7 mouse cellular contexts compared by ENCODE assay signal in genomic region chr9:78482386-78482785, GRCm38 (mm10). TPM values are rescaled to one million over a fixed set of nuclear protein-coding genes. Genes with fewer than 3 reads are reported as not detected.
DNase-seq lines count a peak whose midpoint lies in the region; ATAC-seq and TF ChIP-seq lines count a peak whose summit lies in the region.

No protein-coding gene starts in this region.

- no peak for TF ChIP-seq CTCF in stomach, postnatal 0 days (IDR thresholded peaks at IDR 0.05; ENCODE audit: low read depth)

- H3K4me2 ChIP-seq in neural tube, embryonic 11.5 days (ENCODE audit: low read depth), result peak overlapping the region; percentile 51
- peak overlapping the region; percentile 66 for H3K4me2 ChIP-seq in forebrain, embryonic 16.5 days (ENCODE audit: low read length)
- peak overlapping the region; percentile 92 for H3K4me2 ChIP-seq in liver, embryonic 15.5 days
- H3K4me2 ChIP-seq in stomach, postnatal 0 days (replicated peaks; ENCODE audit: low read depth), result peak overlapping the region; percentile 60

- H3K36me3 ChIP-seq in neural tube, embryonic 11.5 days (ENCODE audit: control insufficient read depth, insufficient read depth, low read length), result peaks cover 8% of the 10 kb centered on the region; the same call in 1 of the 2 replicates
- peaks cover 9% of the 10 kb centered on the region for H3K36me3 ChIP-seq in forebrain, embryonic 16.5 days (ENCODE audit: control insufficient read depth, insufficient read depth)
- peaks cover 29% of the 10 kb centered on the region for H3K36me3 ChIP-seq in liver, embryonic 15.5 days (replicated peaks)
- 0 out of 2 replicates have a peak, but pooled peaks cover 8% of the 10 kb centered on the region for H3K36me3 ChIP-seq in stomach, postnatal 0 days (ENCODE audit: control insufficient read depth, insufficient read depth, low read length)

- no peaks in the 10 kb centered on the region for H3K27me3 ChIP-seq in neural tube, embryonic 11.5 days (ENCODE audit: control insufficient read depth, insufficient read depth, low read length)
- no peaks in the 10 kb centered on the region for H3K27me3 ChIP-seq in forebrain, embryonic 16.5 days (replicated peaks; ENCODE audit: control insufficient read depth, insufficient read depth, low read length)
- no peaks in the 10 kb centered on the region for H3K27me3 ChIP-seq in liver, embryonic 15.5 days
- H3K27me3 ChIP-seq in stomach, postnatal 0 days (ENCODE audit: control insufficient read depth, insufficient read depth, low read length), result no peaks in the 10 kb centered on the region

- peaks cover 3% of the 10 kb centered on the region; the same call in 1 of the 2 replicates for H3K4me1 ChIP-seq in neural tube, embryonic 11.5 days (ENCODE audit: control insufficient read depth, insufficient read depth, low read length)
- peaks cover 24% of the 10 kb centered on the region for H3K4me1 ChIP-seq in forebrain, embryonic 16.5 days (replicated peaks; ENCODE audit: control insufficient read depth, insufficient read depth, low read length)
- peaks cover 26% of the 10 kb centered on the region for H3K4me1 ChIP-seq in liver, embryonic 15.5 days (replicated peaks)
- H3K4me1 ChIP-seq in stomach, postnatal 0 days (replicated peaks; ENCODE audit: control insufficient read depth, insufficient read depth), result no peaks in the 10 kb centered on the region

- DNase-seq in neural tube, embryonic 11.5 days (ENCODE audit: low spot score), result no peak
- no peak for DNase-seq in neural tube, embryonic 10.5 days (ENCODE audit: extremely low spot score, low spot score)
- no peak for DNase-seq in stomach, postnatal 0 days (ENCODE audit: low spot score)
- no peak for DNase-seq in urinary bladder, adult 2 months (ENCODE audit: low spot score)
- no peak for DNase-seq in layer of hippocampus, adult 11-12 months (ENCODE audit: low spot score)

- 5% methylated on average over 3 of the region's 3 CpGs for WGBS in neural tube, embryonic 11.5 days
- 6% methylated on average over 3 of the region's 3 CpGs for WGBS in forebrain, embryonic 16.5 days
- 23% methylated on average over 3 of the region's 3 CpGs for WGBS in liver, embryonic 15.5 days (ENCODE audit: insufficient replicate concordance)
- 12% methylated on average over 3 of the region's 3 CpGs for WGBS in stomach, postnatal 0 days

- peak; percentile 56 for TF ChIP-seq EP300 in stomach, postnatal 0 days (optimal IDR thresholded peaks at IDR 0.05)

- H3K9ac ChIP-seq in neural tube, embryonic 11.5 days (ENCODE audit: low read length), result peak overlapping the region; percentile 81
- H3K9ac ChIP-seq in forebrain, embryonic 16.5 days (replicated peaks; ENCODE audit: low read depth, low read length), result peak overlapping the region; percentile 96
- H3K9ac ChIP-seq in liver, embryonic 15.5 days, result peak overlapping the region; percentile 92; the same call in 1 of the 2 replicates
- H3K9ac ChIP-seq in stomach, postnatal 0 days (ENCODE audit: low read length), result peak overlapping the region; percentile 77

- no peaks in the 10 kb centered on the region for H3K9me3 ChIP-seq in neural tube, embryonic 11.5 days (ENCODE audit: control insufficient read depth, low read length)
- no peaks in the 10 kb centered on the region for H3K9me3 ChIP-seq in forebrain, embryonic 16.5 days (ENCODE audit: control insufficient read depth, low read length)
- H3K9me3 ChIP-seq in liver, embryonic 15.5 days (replicated peaks), result no peaks in the 10 kb centered on the region
- no peaks in the 10 kb centered on the region for H3K9me3 ChIP-seq in stomach, postnatal 0 days (ENCODE audit: control insufficient read depth, low read length)

- H3K27ac ChIP-seq in neural tube, embryonic 11.5 days (ENCODE audit: low read depth, low read length), result peak overlapping the region; percentile 98
- peak overlapping the region; percentile 100 for H3K27ac ChIP-seq in forebrain, embryonic 16.5 days (ENCODE audit: low read length)
- peak overlapping the region; percentile 95 for H3K27ac ChIP-seq in liver, embryonic 15.5 days (replicated peaks)
- H3K27ac ChIP-seq in stomach, postnatal 0 days (replicated peaks), result peak overlapping the region; percentile 98

- H3K4me3 ChIP-seq in neural tube, embryonic 11.5 days (ENCODE audit: low read depth, low read length), result peak overlapping the region; percentile 99
- H3K4me3 ChIP-seq in forebrain, embryonic 16.5 days (replicated peaks; ENCODE audit: low read length), result peak overlapping the region; percentile 67
- H3K4me3 ChIP-seq in liver, embryonic 15.5 days (replicated peaks), result peak overlapping the region; percentile 92
- peak overlapping the region; percentile 97 for H3K4me3 ChIP-seq in stomach, postnatal 0 days (ENCODE audit: low read depth, low read length)

- ATAC-seq in neural tube, embryonic 11.5 days (ENCODE audit: insufficient read depth, low FRiP score, low TSS enrichment), result no peak
- no peak for ATAC-seq in forebrain, embryonic 16.5 days
- ATAC-seq in liver, embryonic 15.5 days (ENCODE audit: insufficient read depth), result no peak
- no peak for ATAC-seq in stomach, postnatal 0 days (ENCODE audit: low FRiP score, low TSS enrichment)

RNA-seq across cellular contexts. Expression of gene Eef1a1, which starts 6.6 kb away (rescaled TPM):
- polyA plus RNA-seq in neural tube, embryonic 11.5 days (2014; fragmentation: Nextera tagmentation; extraction: Ambion mirVana), result 4,747 and 4,837 TPM in 2 replicates
- polyA plus RNA-seq in forebrain, embryonic 16.5 days (2015; fragmentation: Nextera tagmentation; extraction: Ambion mirVana), result 3,742 and 4,125 TPM in 2 replicates
- polyA plus RNA-seq in liver, embryonic 15.5 days (2015; fragmentation: Nextera tagmentation; extraction: Ambion mirVana), result 2,003 and 2,036 TPM in 2 replicates
- polyA plus RNA-seq in stomach, postnatal 0 days (2015; fragmentation: Nextera tagmentation; extraction: Ambion mirVana), result 2,673 and 2,818 TPM in 2 replicates
- polyA plus RNA-seq in urinary bladder, adult 2 months (2012; rRNA removed), result 7,337 and 9,833 TPM in 2 replicates

RNA-seq across cellular contexts. Expression of gene Gm17324, which starts 33.8 kb away (rescaled TPM):
- 1.0 TPM in 1 of 2 replicates, not detected in the other for polyA plus RNA-seq in neural tube, embryonic 11.5 days (2014; fragmentation: Nextera tagmentation; extraction: Ambion mirVana)
- polyA plus RNA-seq in forebrain, embryonic 16.5 days (2015; fragmentation: Nextera tagmentation; extraction: Ambion mirVana), result 1.0 and 1.3 TPM in 2 replicates
- 0.45 and 0.68 TPM in 2 replicates for polyA plus RNA-seq in liver, embryonic 15.5 days (2015; fragmentation: Nextera tagmentation; extraction: Ambion mirVana)
- 0.72 and 1.1 TPM in 2 replicates for polyA plus RNA-seq in stomach, postnatal 0 days (2015; fragmentation: Nextera tagmentation; extraction: Ambion mirVana)
- polyA plus RNA-seq in urinary bladder, adult 2 months (2012; rRNA removed), result 0.15 TPM in 1 of 2 replicates, not detected in the other

RNA-seq across cellular contexts. Expression of gene Mto1, which starts 34.4 kb away (rescaled TPM):
- 23.1 and 23.4 TPM in 2 replicates for polyA plus RNA-seq in neural tube, embryonic 11.5 days (2014; fragmentation: Nextera tagmentation; extraction: Ambion mirVana)
- polyA plus RNA-seq in forebrain, embryonic 16.5 days (2015; fragmentation: Nextera tagmentation; extraction: Ambion mirVana), result 30.7 and 31.1 TPM in 2 replicates
- polyA plus RNA-seq in liver, embryonic 15.5 days (2015; fragmentation: Nextera tagmentation; extraction: Ambion mirVana), result 19.6 and 19.8 TPM in 2 replicates
- 11.7 and 12.1 TPM in 2 replicates for polyA plus RNA-seq in stomach, postnatal 0 days (2015; fragmentation: Nextera tagmentation; extraction: Ambion mirVana)
- polyA plus RNA-seq in urinary bladder, adult 2 months (2012; rRNA removed), result 17.4 and 18.6 TPM in 2 replicates

RNA-seq across cellular contexts. Expression of gene Cgas, which starts 39.3 kb away (rescaled TPM):
- 0.84 and 0.93 TPM in 2 replicates for polyA plus RNA-seq in neural tube, embryonic 11.5 days (2014; fragmentation: Nextera tagmentation; extraction: Ambion mirVana)
- polyA plus RNA-seq in forebrain, embryonic 16.5 days (2015; fragmentation: Nextera tagmentation; extraction: Ambion mirVana), result 0.54 and 0.84 TPM in 2 replicates
- 0.82 and 0.98 TPM in 2 replicates for polyA plus RNA-seq in liver, embryonic 15.5 days (2015; fragmentation: Nextera tagmentation; extraction: Ambion mirVana)
- 1.4 and 1.6 TPM in 2 replicates for polyA plus RNA-seq in stomach, postnatal 0 days (2015; fragmentation: Nextera tagmentation; extraction: Ambion mirVana)
- 1.1 and 1.7 TPM in 2 replicates for polyA plus RNA-seq in urinary bladder, adult 2 months (2012; rRNA removed)
